Mouse (Mus musculus): ENCODE data around the gene Ids. TPM values are rescaled to one million over a fixed set of nuclear protein-coding genes. Genes with fewer than 3 reads are reported as not detected.
"Not testable (repeated sequence)": the region's sequence is repeated elsewhere in the genome, so short reads cannot be mapped to it uniquely, and the experiment has no call there.

Ids gene
- polyA plus RNA-seq (2014; fragmentation: Nextera tagmentation; extraction: Ambion mirVana): 1.2 and 1.3 TPM in 2 replicates

DNA sequence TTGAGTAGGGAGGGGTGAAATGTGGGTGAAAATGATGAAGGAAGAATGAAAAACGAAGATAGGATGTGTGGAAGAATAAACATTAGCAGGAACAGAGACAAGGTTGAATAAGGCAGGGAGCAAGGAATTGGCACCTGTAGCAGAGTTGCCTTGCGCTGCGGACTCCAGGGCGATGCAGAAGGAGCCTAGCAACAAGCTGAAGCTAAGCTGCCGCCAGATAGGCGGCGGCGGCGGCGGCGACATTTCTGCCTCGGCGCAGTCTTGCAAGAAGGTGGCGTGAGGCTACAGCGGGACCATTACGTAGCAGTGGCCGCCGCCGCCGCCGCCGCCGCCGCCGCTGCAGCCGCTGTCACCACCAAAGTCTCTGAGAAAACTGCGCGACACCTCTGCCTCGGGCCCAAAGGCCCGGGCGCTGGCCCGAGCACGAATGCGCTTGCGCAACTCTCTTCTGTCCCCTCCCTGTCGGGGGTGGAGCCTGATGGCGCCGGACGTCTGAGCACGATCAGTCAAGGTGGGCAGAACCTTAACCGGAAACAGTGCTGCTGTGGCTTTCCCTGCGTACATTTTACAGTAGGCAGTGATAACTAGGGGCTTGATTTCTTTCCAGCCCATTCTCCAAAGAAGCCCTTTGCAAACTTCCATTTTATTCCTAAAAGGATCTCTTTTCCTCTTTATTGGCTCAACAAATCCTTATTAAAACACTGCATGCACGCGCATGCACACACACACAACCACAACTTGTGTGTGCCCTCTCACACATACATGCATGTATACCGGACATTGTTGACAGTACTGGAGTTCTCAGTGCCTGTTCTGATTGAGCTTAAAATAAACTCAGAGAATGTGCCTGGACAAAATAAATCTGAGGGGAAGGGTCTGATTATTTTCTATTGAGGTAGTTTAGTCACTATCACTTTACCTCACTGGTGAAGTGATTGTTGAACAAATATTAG lies at the start of gene Ids:
TSS of gene Ids (minus strand) at position 424 of the 953 bp plus-strand sequence.
- H3K36me3 ChIP-seq (ENCODE audit: control insufficient read depth, insufficient read depth, low read length): no peaks in the 10 kb centered on the region
- H3K27ac ChIP-seq (ENCODE audit: low read depth, low read length): no peak within 1 kb of the TSS
- peak; percentile 89 for ATAC-seq (replicated peaks; ENCODE audit: insufficient number of reproducible peaks, low FRiP score, low TSS enrichment)
- peak within 1 kb of the TSS; percentile 51 for H3K4me3 ChIP-seq (ENCODE audit: low read depth, low read length)
- no peaks in the 10 kb centered on the region for H3K4me1 ChIP-seq (ENCODE audit: control insufficient read depth, insufficient read depth, low read length)
- H3K9ac ChIP-seq (ENCODE audit: low read depth, low read length): peak within 1 kb of the TSS; percentile 67
- 15% methylated on average over 38 of the region's 45 CpGs for WGBS (ENCODE audit: insufficient replicate concordance)
- no peaks in the 10 kb centered on the region for H3K27me3 ChIP-seq (ENCODE audit: control insufficient read depth, insufficient read depth, low read length)
- H3K4me2 ChIP-seq: peak within 1 kb of the TSS; percentile 56
- no peaks in the 10 kb centered on the region for H3K9me3 ChIP-seq (replicated peaks; ENCODE audit: control insufficient read depth, low read length)

- not testable (repeated sequence) for H3K4me2 ChIP-seq
These were observed 27.8 kb upstream of the Ids start for GRCm38 (mm10) chrX:70392636-70393035.

DNA sequence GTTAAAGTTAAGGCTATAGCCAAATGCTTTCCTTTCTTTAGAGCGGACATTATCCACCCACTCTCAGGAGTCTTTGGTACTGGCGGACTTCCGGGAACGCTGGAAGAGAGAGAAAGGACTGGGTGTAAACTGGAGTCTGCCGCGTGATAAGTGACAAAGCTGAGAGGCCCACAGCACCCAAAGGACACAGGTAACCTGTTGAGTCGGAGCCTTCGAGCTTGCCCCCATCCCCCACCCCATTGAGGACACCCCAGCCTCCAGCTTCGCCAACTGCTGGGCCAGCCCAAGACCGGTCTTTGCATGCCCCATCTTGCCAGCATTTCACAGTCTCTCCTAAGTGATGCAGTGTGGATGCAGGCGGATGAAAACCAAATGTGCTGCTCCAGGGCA lies 21.1 kb upstream of the Ids start:
- Histone ChIP-seq H3K27ac (ENCODE audit: low read depth, low read length) (peak overlapping the region; percentile 54; the same call in 1 of the 2 replicates), H3K4me3 (ENCODE audit: low read depth, low read length) (peak overlapping the region; percentile 55), H3K9me3 (replicated peaks; ENCODE audit: control insufficient read depth, low read length) (no peaks in the 10 kb centered on the region), H3K4me1 (ENCODE audit: control insufficient read depth, insufficient read depth, low read length) (no peaks in the 10 kb centered on the region), H3K9ac (ENCODE audit: low read depth, low read length) (peak overlapping the region; percentile 70), H3K36me3 (ENCODE audit: control insufficient read depth, insufficient read depth, low read length) (no peaks in the 10 kb centered on the region), H3K4me2 (peak overlapping the region; percentile 59), H3K27me3 (ENCODE audit: control insufficient read depth, insufficient read depth, low read length) (no peaks in the 10 kb centered on the region)
- WGBS (ENCODE audit: insufficient replicate concordance): 13% methylated on average over 11 of the region's 11 CpGs
- ATAC-seq (replicated peaks; ENCODE audit: insufficient number of reproducible peaks, low FRiP score, low TSS enrichment): peak; percentile 55; the same call in 1 of the 2 replicates

More at GRCm38 (mm10) chrX:70392636-70393035, 27.8 kb upstream of the Ids start:
- not testable (repeated sequence) for H3K9ac ChIP-seq (ENCODE audit: low read depth, low read length); H3K36me3 ChIP-seq (ENCODE audit: control insufficient read depth, insufficient read depth, low read length); H3K4me3 ChIP-seq (ENCODE audit: low read depth, low read length); H3K27me3 ChIP-seq (ENCODE audit: control insufficient read depth, insufficient read depth, low read length); ATAC-seq (replicated peaks; ENCODE audit: insufficient number of reproducible peaks, low FRiP score, low TSS enrichment); H3K27ac ChIP-seq (ENCODE audit: low read depth, low read length); H3K4me1 ChIP-seq (ENCODE audit: control insufficient read depth, insufficient read depth, low read length); H3K9me3 ChIP-seq (replicated peaks; ENCODE audit: control insufficient read depth, low read length)

DNA sequence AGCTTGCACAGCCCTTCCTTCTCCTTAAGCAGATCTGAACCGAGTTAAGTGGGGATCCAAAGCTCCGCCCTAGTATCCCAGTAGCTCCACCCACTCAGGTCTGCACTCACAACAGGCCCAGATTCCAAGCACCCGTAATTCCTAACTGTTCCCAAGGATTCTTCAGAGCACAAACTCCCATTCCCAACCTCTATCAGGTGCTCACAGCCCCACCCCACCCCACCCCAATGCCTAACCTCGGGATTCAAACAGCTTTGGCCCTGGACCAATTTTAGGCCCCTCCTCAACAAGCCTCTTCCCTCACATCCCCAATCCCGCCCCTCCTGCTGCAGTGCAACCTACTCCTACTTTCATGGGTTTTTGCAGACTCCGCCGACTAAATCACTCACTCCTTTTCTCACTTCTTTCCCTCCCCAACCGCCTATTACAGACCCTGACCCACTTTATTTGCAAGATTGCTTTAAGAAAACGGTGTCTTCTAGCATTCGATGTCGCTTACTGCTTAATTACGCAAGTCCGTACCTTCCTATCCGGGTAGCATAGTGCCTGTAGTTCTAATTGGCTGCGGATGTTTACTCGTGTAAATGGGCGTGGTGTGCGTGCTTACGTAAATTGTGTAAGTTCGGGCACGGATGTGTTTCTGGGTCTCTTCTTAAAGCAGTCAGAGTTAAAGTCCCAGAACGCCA lies 20.5 kb upstream of the Ids start, which contains the start of gene 1110012L19Rik:
TSS of gene 1110012L19Rik (plus strand) at position 602 of the 686 bp plus-strand sequence.
- Histone ChIP-seq H3K36me3 (ENCODE audit: control insufficient read depth, insufficient read depth, low read length) (no peaks in the 10 kb centered on the region), H3K4me2 (peak within 1 kb of the TSS; percentile 59), H3K9me3 (replicated peaks; ENCODE audit: control insufficient read depth, low read length) (no peaks in the 10 kb centered on the region), H3K9ac (ENCODE audit: low read depth, low read length) (peak within 1 kb of the TSS; percentile 70), H3K27me3 (ENCODE audit: control insufficient read depth, insufficient read depth, low read length) (no peaks in the 10 kb centered on the region), H3K4me3 (ENCODE audit: low read depth, low read length) (peak within 1 kb of the TSS; percentile 55), H3K27ac (ENCODE audit: low read depth, low read length) (peak within 1 kb of the TSS; percentile 54; the same call in 1 of the 2 replicates), H3K4me1 (ENCODE audit: control insufficient read depth, insufficient read depth, low read length) (no peaks in the 10 kb centered on the region)
- 13% methylated on average over 22 of the region's 22 CpGs for WGBS (ENCODE audit: insufficient replicate concordance)
- ATAC-seq (replicated peaks; ENCODE audit: insufficient number of reproducible peaks, low FRiP score, low TSS enrichment): peak; percentile 90

DNA sequence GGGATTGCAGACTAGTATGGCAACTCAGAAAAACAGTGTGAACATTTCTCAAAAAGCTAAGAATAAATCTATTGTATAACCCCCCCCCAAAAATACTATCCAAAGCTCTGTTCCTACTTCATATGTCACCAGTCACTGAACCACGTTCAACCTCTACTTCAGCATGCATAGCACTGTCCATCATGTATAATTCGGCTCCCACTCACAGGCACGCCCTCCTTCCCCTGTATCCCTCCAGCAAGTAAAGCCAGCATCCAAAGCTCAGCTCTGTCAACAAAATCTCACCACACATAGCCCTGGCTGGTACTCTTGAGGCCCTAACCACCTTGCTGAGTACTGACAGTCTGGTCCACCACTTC lies 20.0 kb upstream of the Ids start:
- Histone ChIP-seq H3K27me3 (ENCODE audit: control insufficient read depth, insufficient read depth, low read length) (no peaks in the 10 kb centered on the region), H3K27ac (ENCODE audit: low read depth, low read length) (no peak overlapping the region), H3K9me3 (replicated peaks; ENCODE audit: control insufficient read depth, low read length) (no peaks in the 10 kb centered on the region), H3K36me3 (ENCODE audit: control insufficient read depth, insufficient read depth, low read length) (no peaks in the 10 kb centered on the region), H3K4me3 (ENCODE audit: low read depth, low read length) (peak overlapping the region; percentile 55), H3K4me1 (ENCODE audit: control insufficient read depth, insufficient read depth, low read length) (no peaks in the 10 kb centered on the region), H3K9ac (ENCODE audit: low read depth, low read length) (peak overlapping the region; percentile 70; the same call in 1 of the 2 replicates), H3K4me2 (peak overlapping the region; percentile 51)
- 67% methylated on average over 3 of the region's 3 CpGs for whole genome bisulfite sequencing (ENCODE audit: insufficient replicate concordance)
- peak; percentile 54 for ATAC-seq (replicated peaks; ENCODE audit: insufficient number of reproducible peaks, low FRiP score, low TSS enrichment)

- not testable (repeated sequence) for H3K9ac ChIP-seq (ENCODE audit: low read depth, low read length); H3K27me3 ChIP-seq (ENCODE audit: control insufficient read depth, insufficient read depth, low read length); H3K4me2 ChIP-seq; H3K4me1 ChIP-seq (ENCODE audit: control insufficient read depth, insufficient read depth, low read length); H3K36me3 ChIP-seq (ENCODE audit: control insufficient read depth, insufficient read depth, low read length); H3K4me3 ChIP-seq (ENCODE audit: low read depth, low read length); H3K27ac ChIP-seq (ENCODE audit: low read depth, low read length); ATAC-seq (replicated peaks; ENCODE audit: insufficient number of reproducible peaks, low FRiP score, low TSS enrichment); H3K9me3 ChIP-seq (replicated peaks; ENCODE audit: control insufficient read depth, low read length)
- WGBS (ENCODE audit: insufficient replicate concordance): 64% methylated on average over 5 of the region's 6 CpGs
These were observed 9.7 kb upstream of the Ids start for GRCm38 (mm10) chrX:70374469-70375110.

GRCm38 (mm10) chrX:70369758-70370157 lies 4.9 kb upstream of the Ids start:
- H3K27me3 ChIP-seq (ENCODE audit: control insufficient read depth, insufficient read depth, low read length); H3K9ac ChIP-seq (ENCODE audit: low read depth, low read length); H3K4me3 ChIP-seq (ENCODE audit: low read depth, low read length); ATAC-seq (replicated peaks; ENCODE audit: insufficient number of reproducible peaks, low FRiP score, low TSS enrichment); H3K9me3 ChIP-seq (replicated peaks; ENCODE audit: control insufficient read depth, low read length); H3K36me3 ChIP-seq (ENCODE audit: control insufficient read depth, insufficient read depth, low read length); H3K27ac ChIP-seq (ENCODE audit: low read depth, low read length); H3K4me2 ChIP-seq; H3K4me1 ChIP-seq (ENCODE audit: control insufficient read depth, insufficient read depth, low read length): not testable (repeated sequence)
- WGBS (ENCODE audit: insufficient replicate concordance): 33% methylated on average over 1 of the region's 6 CpGs

GRCm38 (mm10) chrX:70364202-70364601 lies 682 bp downstream of the Ids start:
- H3K4me1 ChIP-seq (ENCODE audit: control insufficient read depth, insufficient read depth, low read length): no peaks in the 10 kb centered on the region
- H3K4me2 ChIP-seq: peak overlapping the region; percentile 56
- no peaks in the 10 kb centered on the region for H3K36me3 ChIP-seq (ENCODE audit: control insufficient read depth, insufficient read depth, low read length)
- peak overlapping the region; percentile 67; the same call in 1 of the 2 replicates for H3K9ac ChIP-seq (ENCODE audit: low read depth, low read length)
- no peaks in the 10 kb centered on the region for H3K9me3 ChIP-seq (replicated peaks; ENCODE audit: control insufficient read depth, low read length)
- WGBS (ENCODE audit: insufficient replicate concordance): 79% methylated on average over 1 of the region's 1 CpGs
- no peak overlapping the region for H3K27ac ChIP-seq (ENCODE audit: low read depth, low read length)
- ATAC-seq (replicated peaks; ENCODE audit: insufficient number of reproducible peaks, low FRiP score, low TSS enrichment): no peak
- peak overlapping the region; percentile 51 for H3K4me3 ChIP-seq (ENCODE audit: low read depth, low read length)
- H3K27me3 ChIP-seq (ENCODE audit: control insufficient read depth, insufficient read depth, low read length): no peaks in the 10 kb centered on the region
